ENCODE assay signal across 7 mouse cellular contexts in genomic region chr5:113784104-113784503, GRCm38 (mm10). TPM values are rescaled to one million over a fixed set of nuclear protein-coding genes. Genes with fewer than 3 reads are reported as not detected.
DNase-seq lines count a peak whose midpoint lies in the region; ATAC-seq and TF ChIP-seq lines count a peak whose summit lies in the region.
"Not testable (repeated sequence)": the region's sequence is repeated elsewhere in the genome, so short reads cannot be mapped to it uniquely, and the experiment has no call there.

No protein-coding gene starts in this region.

- TF ChIP-seq POLR2A in bone marrow macrophage, adult 2 months (IDR thresholded peaks at IDR 0.05; ENCODE audit: borderline replicate concordance, low read depth, low read length), result not testable (repeated sequence)

- peaks cover 22% of the 10 kb centered on the region for H3K4me1 ChIP-seq in bone marrow macrophage, adult 2 months (ENCODE audit: control insufficient read depth, insufficient read depth, low read length)
- H3K4me1 ChIP-seq in embryonic facial prominence, embryonic 15.5 days, result peaks cover 54% of the 10 kb centered on the region
- peaks cover 26% of the 10 kb centered on the region for H3K4me1 ChIP-seq in heart, embryonic 13.5 days
- H3K4me1 ChIP-seq in intestine, embryonic 15.5 days (replicated peaks), result peaks cover 20% of the 10 kb centered on the region
- H3K4me1 ChIP-seq in limb, embryonic 10.5 days, result peaks cover 63% of the 10 kb centered on the region
- not testable (repeated sequence) for H3K4me1 ChIP-seq in lung, embryonic 14.5 days (ENCODE audit: insufficient read depth)
- peaks cover 18% of the 10 kb centered on the region for H3K4me1 ChIP-seq in stomach, embryonic 14.5 days (ENCODE audit: control insufficient read depth, insufficient read depth, low read length)

- H3K9ac ChIP-seq in embryonic facial prominence, embryonic 15.5 days; intestine, embryonic 15.5 days; stomach, embryonic 14.5 days (replicated peaks; ENCODE audit: low read depth, low read length): not testable (repeated sequence)
- peak overlapping the region; percentile 34; the same call in 1 of the 2 replicates for H3K9ac ChIP-seq in heart, embryonic 13.5 days
- H3K9ac ChIP-seq in lung, embryonic 14.5 days, result 0 out of 2 replicates have a peak overlapping the region, but pooled peaks have one; percentile 17

- not testable (repeated sequence) for H3K36me3 ChIP-seq in embryonic facial prominence, embryonic 15.5 days; heart, embryonic 13.5 days; intestine, embryonic 15.5 days; limb, embryonic 10.5 days; lung, embryonic 14.5 days (ENCODE audit: insufficient read depth); stomach, embryonic 14.5 days (ENCODE audit: control insufficient read depth, insufficient read depth, low read length)

- not testable (repeated sequence) for ATAC-seq in embryonic facial prominence, embryonic 15.5 days (ENCODE audit: insufficient number of reproducible peaks, low FRiP score, low TSS enrichment, low read depth); heart, embryonic 13.5 days (ENCODE audit: extremely low read depth, insufficient number of reproducible peaks, low FRiP score, low TSS enrichment); intestine, embryonic 15.5 days; stomach, embryonic 14.5 days (ENCODE audit: insufficient number of reproducible peaks, insufficient read depth, low FRiP score, low read depth)
- ATAC-seq in lung, embryonic 14.5 days (ENCODE audit: insufficient read depth), result peak; percentile 5; the same call in 1 of the 2 replicates

- not testable (repeated sequence) for H3K4me3 ChIP-seq in bone marrow macrophage, adult 2 months (ENCODE audit: insufficient read depth, low read length); embryonic facial prominence, embryonic 15.5 days (replicated peaks); heart, embryonic 13.5 days; intestine, embryonic 15.5 days (replicated peaks); lung, embryonic 14.5 days (ENCODE audit: low read depth, low read length); stomach, embryonic 14.5 days (ENCODE audit: low read depth, low read length)
- peak overlapping the region; percentile 36; the same call in 1 of the 2 replicates for H3K4me3 ChIP-seq in limb, embryonic 10.5 days

- 27% methylated on average over 3 of the region's 3 CpGs for WGBS in embryonic facial prominence, embryonic 15.5 days
- WGBS in heart, embryonic 13.5 days, result 31% methylated on average over 3 of the region's 3 CpGs
- 29% methylated on average over 3 of the region's 3 CpGs for WGBS in intestine, embryonic 15.5 days
- WGBS in limb, embryonic 10.5 days, result 35% methylated on average over 3 of the region's 3 CpGs
- 32% methylated on average over 3 of the region's 3 CpGs for WGBS in lung, embryonic 14.5 days
- 30% methylated on average over 3 of the region's 3 CpGs for WGBS in stomach, embryonic 14.5 days

- peak overlapping the region; percentile 20 for H3K27ac ChIP-seq in bone marrow macrophage, adult 2 months (ENCODE audit: insufficient read depth, low read depth, low read length)
- peak overlapping the region; percentile 91 for H3K27ac ChIP-seq in embryonic facial prominence, embryonic 15.5 days (replicated peaks)
- peak overlapping the region; percentile 61 for H3K27ac ChIP-seq in heart, embryonic 13.5 days (replicated peaks)
- H3K27ac ChIP-seq in intestine, embryonic 15.5 days, result peak overlapping the region; percentile 80
- peak overlapping the region; percentile 84 for H3K27ac ChIP-seq in limb, embryonic 10.5 days
- H3K27ac ChIP-seq in lung, embryonic 14.5 days (ENCODE audit: low read depth), result peak overlapping the region; percentile 81
- peak overlapping the region; percentile 94 for H3K27ac ChIP-seq in stomach, embryonic 14.5 days (ENCODE audit: low read length)

- H3K4me2 ChIP-seq in embryonic facial prominence, embryonic 15.5 days (replicated peaks), result peak overlapping the region; percentile 25; the same call in 1 of the 2 replicates
- H3K4me2 ChIP-seq in heart, embryonic 13.5 days, result peak overlapping the region; percentile 40
- H3K4me2 ChIP-seq in intestine, embryonic 15.5 days (replicated peaks), result peak overlapping the region; percentile 10
- H3K4me2 ChIP-seq in lung, embryonic 14.5 days, result peak overlapping the region; percentile 7; the same call in 1 of the 2 replicates
- not testable (repeated sequence) for H3K4me2 ChIP-seq in stomach, embryonic 14.5 days (replicated peaks; ENCODE audit: low read depth, low read length)

- not testable (repeated sequence) for H3K9me3 ChIP-seq in embryonic facial prominence, embryonic 15.5 days (replicated peaks); heart, embryonic 13.5 days; intestine, embryonic 15.5 days; limb, embryonic 10.5 days (replicated peaks); lung, embryonic 14.5 days (ENCODE audit: low read depth, low read length); stomach, embryonic 14.5 days (ENCODE audit: control insufficient read depth, low read depth, low read length)

- not testable (repeated sequence) for DNase-seq in limb, embryonic 10.5 days (ENCODE audit: low spot score)
- DNase-seq in lung, embryonic 14.5 days, result peak; percentile 69

- not testable (repeated sequence) for TF ChIP-seq CTCF in bone marrow macrophage, adult 2 months (IDR thresholded peaks at IDR 0.05; ENCODE audit: low read depth, low read length); lung, embryonic 14.5 days (IDR thresholded peaks at IDR 0.05; ENCODE audit: low read depth)

- H3K27me3 ChIP-seq in embryonic facial prominence, embryonic 15.5 days; intestine, embryonic 15.5 days (replicated peaks); limb, embryonic 10.5 days (ENCODE audit: low read depth, poor library complexity, severe bottlenecking); lung, embryonic 14.5 days (ENCODE audit: insufficient read depth, low read length); stomach, embryonic 14.5 days (ENCODE audit: control insufficient read depth, insufficient read depth, low read length): not testable (repeated sequence)
- H3K27me3 ChIP-seq in heart, embryonic 13.5 days (replicated peaks), result peaks cover 13% of the 10 kb centered on the region

RNA-seq across cellular contexts. Expression of gene Iscu, which starts 11.6 kb away (rescaled TPM):
- 106 and 109 TPM in 2 replicates for polyA plus RNA-seq in bone marrow macrophage, adult 2 months (2012; ENCODE audit: insufficient read depth, insufficient read length, missing spikeins)
- 102 and 106 TPM in 2 replicates for polyA plus RNA-seq in embryonic facial prominence, embryonic 15.5 days (2015; fragmentation: Nextera tagmentation; extraction: Ambion mirVana)
- 99.6 and 102 TPM in 2 replicates for polyA plus RNA-seq in heart, embryonic 13.5 days (2015; fragmentation: Nextera tagmentation; extraction: Ambion mirVana)
- 107 and 115 TPM in 2 replicates for polyA plus RNA-seq in intestine, embryonic 15.5 days (2015; fragmentation: Nextera tagmentation; extraction: Ambion mirVana)
- polyA plus RNA-seq in limb, embryonic 10.5 days (2016; fragmentation: Nextera tagmentation; extraction: Ambion mirVana), result 106 and 112 TPM in 2 replicates
- 112 and 116 TPM in 2 replicates for polyA plus RNA-seq in lung, embryonic 14.5 days (2014; fragmentation: Nextera tagmentation; extraction: Ambion mirVana)
- polyA plus RNA-seq in stomach, embryonic 14.5 days (2014; fragmentation: Nextera tagmentation; extraction: Ambion mirVana), result 106 and 117 TPM in 2 replicates

RNA-seq across cellular contexts. Expression of gene Sart3, which starts 11.8 kb away (rescaled TPM):
- 23.5 and 29.8 TPM in 2 replicates for polyA plus RNA-seq in bone marrow macrophage, adult 2 months (2012; ENCODE audit: insufficient read depth, insufficient read length, missing spikeins)
- 47.9 and 48.0 TPM in 2 replicates for polyA plus RNA-seq in embryonic facial prominence, embryonic 15.5 days (2015; fragmentation: Nextera tagmentation; extraction: Ambion mirVana)
- polyA plus RNA-seq in heart, embryonic 13.5 days (2015; fragmentation: Nextera tagmentation; extraction: Ambion mirVana), result 32.0 and 34.5 TPM in 2 replicates
- 40.2 and 43.8 TPM in 2 replicates for polyA plus RNA-seq in intestine, embryonic 15.5 days (2015; fragmentation: Nextera tagmentation; extraction: Ambion mirVana)
- 90.9 and 100 TPM in 2 replicates for polyA plus RNA-seq in limb, embryonic 10.5 days (2016; fragmentation: Nextera tagmentation; extraction: Ambion mirVana)
- 53.8 and 63.1 TPM in 2 replicates for polyA plus RNA-seq in lung, embryonic 14.5 days (2014; fragmentation: Nextera tagmentation; extraction: Ambion mirVana)
- 30.5 and 34.6 TPM in 2 replicates for polyA plus RNA-seq in stomach, embryonic 14.5 days (2014; fragmentation: Nextera tagmentation; extraction: Ambion mirVana)

RNA-seq across cellular contexts. Expression of gene Tmem119, which starts 16.2 kb away (rescaled TPM):
- 0.99 and 1.7 TPM in 2 replicates for polyA plus RNA-seq in bone marrow macrophage, adult 2 months (2012; ENCODE audit: insufficient read depth, insufficient read length, missing spikeins)
- 197 and 220 TPM in 2 replicates for polyA plus RNA-seq in embryonic facial prominence, embryonic 15.5 days (2015; fragmentation: Nextera tagmentation; extraction: Ambion mirVana)
- polyA plus RNA-seq in heart, embryonic 13.5 days (2015; fragmentation: Nextera tagmentation; extraction: Ambion mirVana), result 13.3 and 15.8 TPM in 2 replicates
- 57.5 and 61.9 TPM in 2 replicates for polyA plus RNA-seq in intestine, embryonic 15.5 days (2015; fragmentation: Nextera tagmentation; extraction: Ambion mirVana)
- polyA plus RNA-seq in limb, embryonic 10.5 days (2016; fragmentation: Nextera tagmentation; extraction: Ambion mirVana), result 159 and 218 TPM in 2 replicates
- 23.0 and 23.6 TPM in 2 replicates for polyA plus RNA-seq in lung, embryonic 14.5 days (2014; fragmentation: Nextera tagmentation; extraction: Ambion mirVana)
- 46.1 and 49.0 TPM in 2 replicates for polyA plus RNA-seq in stomach, embryonic 14.5 days (2014; fragmentation: Nextera tagmentation; extraction: Ambion mirVana)

RNA-seq across cellular contexts. Expression of gene Selplg, which starts 48.3 kb away (rescaled TPM):
- 318 and 365 TPM in 2 replicates for polyA plus RNA-seq in bone marrow macrophage, adult 2 months (2012; ENCODE audit: insufficient read depth, insufficient read length, missing spikeins)
- 5.3 TPM in 2 replicates for polyA plus RNA-seq in embryonic facial prominence, embryonic 15.5 days (2015; fragmentation: Nextera tagmentation; extraction: Ambion mirVana)
- 1.2 and 1.3 TPM in 2 replicates for polyA plus RNA-seq in heart, embryonic 13.5 days (2015; fragmentation: Nextera tagmentation; extraction: Ambion mirVana)
- 3.4 and 4.4 TPM in 2 replicates for polyA plus RNA-seq in intestine, embryonic 15.5 days (2015; fragmentation: Nextera tagmentation; extraction: Ambion mirVana)
- polyA plus RNA-seq in limb, embryonic 10.5 days (2016; fragmentation: Nextera tagmentation; extraction: Ambion mirVana), result 0.60 and 0.80 TPM in 2 replicates
- polyA plus RNA-seq in lung, embryonic 14.5 days (2014; fragmentation: Nextera tagmentation; extraction: Ambion mirVana), result 2.9 and 3.4 TPM in 2 replicates
- polyA plus RNA-seq in stomach, embryonic 14.5 days (2014; fragmentation: Nextera tagmentation; extraction: Ambion mirVana), result 2.9 and 4.5 TPM in 2 replicates

RNA-seq across cellular contexts. Expression of gene Ficd, which starts 48.5 kb away (rescaled TPM):
- polyA plus RNA-seq in bone marrow macrophage, adult 2 months (2012; ENCODE audit: insufficient read depth, insufficient read length, missing spikeins), result 3.0 and 3.7 TPM in 2 replicates
- 8.5 and 8.7 TPM in 2 replicates for polyA plus RNA-seq in embryonic facial prominence, embryonic 15.5 days (2015; fragmentation: Nextera tagmentation; extraction: Ambion mirVana)
- polyA plus RNA-seq in heart, embryonic 13.5 days (2015; fragmentation: Nextera tagmentation; extraction: Ambion mirVana), result 5.0 TPM in 2 replicates
- polyA plus RNA-seq in intestine, embryonic 15.5 days (2015; fragmentation: Nextera tagmentation; extraction: Ambion mirVana), result 5.4 and 6.2 TPM in 2 replicates
- 3.3 and 3.4 TPM in 2 replicates for polyA plus RNA-seq in limb, embryonic 10.5 days (2016; fragmentation: Nextera tagmentation; extraction: Ambion mirVana)
- polyA plus RNA-seq in lung, embryonic 14.5 days (2014; fragmentation: Nextera tagmentation; extraction: Ambion mirVana), result 3.6 and 4.3 TPM in 2 replicates
- 4.1 and 5.7 TPM in 2 replicates for polyA plus RNA-seq in stomach, embryonic 14.5 days (2014; fragmentation: Nextera tagmentation; extraction: Ambion mirVana)

Comparison
In these comparisons a context has a peak if more than half of its experiments do, and no peak if none do; other contexts are left out.
1. H3K27ac ChIP-seq: peak in every context shown above with its lines; median percentile 94 in stomach, embryonic 14.5 days; 91 in embryonic facial prominence, embryonic 15.5 days; 84 in limb, embryonic 10.5 days; 81 in lung, embryonic 14.5 days; 80 in intestine, embryonic 15.5 days; 61 in heart, embryonic 13.5 days; 20 in bone marrow macrophage, adult 2 months.